Mouse (Mus musculus) lung, embryonic 14.5 days (tissue): ENCODE results near the gene Akap7. TPM values are rescaled to one million over a fixed set of nuclear protein-coding genes. Genes with fewer than 3 reads are reported as not detected.
A peak's percentile ranks its signal among the peaks of the same experiment; 100 is the strongest.

Experiments
- ATAC-seq: fragments of 200-750 bp; cut with Nextera tagmentation; 2 replicates; pipeline ENCODE4 v1.8.0; 2017; ENCODE audit warnings: mild to moderate bottlenecking, moderate TSS enrichment, moderate library complexity; ENCODE audit not compliant: insufficient read depth
- DNase-seq: peaks from one replicate; pipeline ENCODE4 v3.0.0-alpha.2; 2015
- H3K27ac ChIP-seq: fragments of 300-500 bp; sonication (generic); 2 replicates; pipeline ENCODE4 v1.5.1; 2014; ENCODE audit warnings: low read depth, mild to moderate bottlenecking, moderate library complexity
- H3K27me3 ChIP-seq: fragments of 300-500 bp; sonication (generic); 2 replicates; pipeline ENCODE4 v1.6.1; 2014; ENCODE audit warnings: low read length, control low read depth; ENCODE audit not compliant: insufficient read depth
- H3K36me3 ChIP-seq: fragments of 300-500 bp; sonication (generic); 2 replicates; pipeline ENCODE4 v1.6.1; 2014; ENCODE audit warnings: control low read depth; ENCODE audit not compliant: insufficient read depth
- H3K4me1 ChIP-seq: fragments of 300-500 bp; sonication (generic); 2 replicates; pipeline ENCODE4 v1.6.1; 2014; ENCODE audit warnings: antibody characterized with exemption, control low read depth; ENCODE audit not compliant: insufficient read depth
- H3K4me2 ChIP-seq: fragments of 300-500 bp; sonication (generic); 2 replicates; pipeline ENCODE4 v1.6.1; 2014; ENCODE audit warnings: mild to moderate bottlenecking
- H3K4me3 ChIP-seq: fragments of 300-500 bp; sonication (generic); 2 replicates; pipeline ENCODE4 v1.5.1; 2014; ENCODE audit warnings: low read depth, low read length
- H3K9ac ChIP-seq: fragments of 300-500 bp; sonication (generic); 2 replicates; pipeline ENCODE4 v1.6.1; 2014
- H3K9me3 ChIP-seq: fragments of 300-500 bp; sonication (generic); 2 replicates; pipeline ENCODE4 v1.6.1; 2016; ENCODE audit warnings: low read depth, low read length, control low read depth
- CTCF ChIP-seq: IDR thresholded peaks from 2 replicates; pipeline ENCODE4 v1.5.1; 2016; ENCODE audit warnings: antibody characterized with exemption, low read depth
- WGBS: fragments of 180-500 bp; shearing (Covaris S2); extraction: QIAGEN DNeasy Blood & Tissue Kit; methylation state at CpG from one replicate; pipeline ENCODE4 v1.1.7; 2014; 5-methylcytosine and 5-hydroxymethylcytosine counted together
- polyA plus RNA-seq: library from polyadenylated mRNA; unstranded; fragments of >200 nt; fragmentation: Nextera tagmentation; extraction: Ambion mirVana; gene quantifications from 2 replicates; pipeline ENCODE4 v1.2.1, GENCODE M21; 2014

Akap7 gene
- polyA plus RNA-seq, 1 experiment from 2014 or later: 27.7 TPM

- Histone ChIP-seq H3K4me2 (no peak overlapping the region), H3K27ac (no peak overlapping the region), H3K4me3 (no peak overlapping the region), H3K36me3 (no peaks in the 10 kb centered on the region), H3K27me3 (no peaks in the 10 kb centered on the region), H3K9me3 (no peaks in the 10 kb centered on the region), H3K9ac (no peak overlapping the region), H3K4me1 (0 out of 2 replicates have a peak, but pooled peaks cover 5% of the 10 kb centered on the region)
- no peak for TF ChIP-seq CTCF
- no peak for DNase-seq
- WGBS: 82% methylated on average over 7 of the region's 7 CpGs
- no peak for ATAC-seq
These were observed 22.4 kb upstream of the Akap7 start for GRCm38 (mm10) chr10:25330094-25330493.

DNA sequence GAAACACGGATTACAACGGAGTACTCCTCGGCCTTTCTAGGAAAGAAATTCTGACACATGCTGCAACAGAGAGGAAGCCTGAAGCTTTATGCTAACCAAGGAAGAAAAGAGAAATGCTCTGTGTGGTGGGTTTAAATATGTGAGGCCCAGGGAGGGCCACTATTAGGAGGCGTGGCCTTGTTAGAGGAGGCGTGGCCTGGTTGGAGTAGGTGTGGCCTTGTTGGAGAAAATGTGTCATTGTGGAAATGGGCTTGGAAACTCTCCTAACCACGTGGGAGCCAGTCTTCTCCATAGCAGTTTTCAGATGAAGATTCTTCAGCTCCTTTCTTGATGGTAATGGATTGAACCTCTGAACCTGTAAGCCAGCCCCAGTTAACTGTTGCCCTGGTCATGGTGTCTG lies 19.8 kb upstream of the Akap7 start:
- H3K27ac ChIP-seq: no peak overlapping the region
- no peaks in the 10 kb centered on the region for H3K27me3 ChIP-seq
- DNase-seq (no peak), ATAC-seq (no peak)
- no peaks in the 10 kb centered on the region for H3K36me3 ChIP-seq
- H3K4me1 ChIP-seq: 0 out of 2 replicates have a peak, but pooled peaks cover 5% of the 10 kb centered on the region
- 77% methylated on average over 6 of the region's 6 CpGs for WGBS
- H3K9ac ChIP-seq: no peak overlapping the region
- no peak for TF ChIP-seq CTCF
- no peaks in the 10 kb centered on the region for H3K9me3 ChIP-seq
- no peak overlapping the region for H3K4me2 ChIP-seq
- no peak overlapping the region for H3K4me3 ChIP-seq

GRCm38 (mm10) chr10:25325690-25326089 lies 18.0 kb upstream of the Akap7 start:
- no peak overlapping the region for H3K27ac ChIP-seq
- H3K4me1 ChIP-seq: no peaks in the 10 kb centered on the region
- ATAC-seq (no peak), DNase-seq (peak; percentile 75)
- no peaks in the 10 kb centered on the region for H3K36me3 ChIP-seq
- H3K27me3 ChIP-seq: no peaks in the 10 kb centered on the region
- WGBS: 41% methylated on average over 4 of the region's 4 CpGs
- TF ChIP-seq CTCF: no peak
- H3K4me2 ChIP-seq: no peak overlapping the region
- no peak overlapping the region for H3K4me3 ChIP-seq
- no peak overlapping the region for H3K9ac ChIP-seq
- H3K9me3 ChIP-seq: no peaks in the 10 kb centered on the region

DNA sequence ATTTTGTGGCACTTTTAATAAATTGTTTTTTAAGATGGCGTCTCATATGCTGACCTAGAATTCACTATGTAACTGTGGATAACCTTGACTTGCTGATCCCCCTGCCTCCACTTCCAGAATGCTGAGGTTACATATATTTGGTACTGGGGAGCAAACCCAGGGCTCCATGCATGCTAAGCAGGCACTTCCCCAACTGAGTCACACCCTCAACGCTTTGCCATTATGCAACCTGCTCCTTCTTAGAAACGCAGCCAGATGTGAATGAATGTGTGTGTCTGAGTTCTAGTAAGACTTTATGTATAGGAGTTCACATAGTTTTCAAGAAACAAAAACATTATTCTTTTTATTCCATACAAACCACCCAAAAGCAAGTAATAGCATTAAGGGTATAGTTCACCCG lies 13.5 kb upstream of the Akap7 start:
- TF ChIP-seq CTCF: no peak
- Histone ChIP-seq H3K4me2 (no peak overlapping the region), H3K4me3 (no peak overlapping the region), H3K4me1 (no peaks in the 10 kb centered on the region), H3K9me3 (no peaks in the 10 kb centered on the region), H3K36me3 (no peaks in the 10 kb centered on the region), H3K27ac (no peak overlapping the region), H3K9ac (no peak overlapping the region), H3K27me3 (no peaks in the 10 kb centered on the region)
- 81% methylated on average over 4 of the region's 4 CpGs for WGBS
- ATAC-seq: no peak
- DNase-seq: no peak

DNA sequence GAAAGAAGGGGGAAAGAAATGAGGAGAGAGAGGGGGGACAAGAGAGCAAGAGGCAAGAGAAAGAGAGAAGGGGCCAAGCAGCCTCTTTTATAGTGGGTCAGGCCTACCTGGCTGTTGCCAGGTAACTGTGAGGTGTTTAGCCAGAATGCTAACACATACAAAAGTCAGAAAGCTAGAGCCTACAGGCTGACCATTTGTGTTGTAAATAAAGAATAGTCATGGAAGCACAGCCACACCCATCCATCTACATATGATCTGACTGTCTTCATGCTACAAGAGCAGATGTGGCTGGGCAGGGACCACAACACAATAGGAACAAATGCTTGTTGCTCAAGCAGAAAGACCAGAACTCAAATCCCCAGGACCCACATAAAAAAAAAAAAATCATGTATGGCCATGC lies 11.9 kb upstream of the Akap7 start:
- DNase-seq (no peak), ATAC-seq (no peak)
- H3K27me3 ChIP-seq: no peaks in the 10 kb centered on the region

DNA sequence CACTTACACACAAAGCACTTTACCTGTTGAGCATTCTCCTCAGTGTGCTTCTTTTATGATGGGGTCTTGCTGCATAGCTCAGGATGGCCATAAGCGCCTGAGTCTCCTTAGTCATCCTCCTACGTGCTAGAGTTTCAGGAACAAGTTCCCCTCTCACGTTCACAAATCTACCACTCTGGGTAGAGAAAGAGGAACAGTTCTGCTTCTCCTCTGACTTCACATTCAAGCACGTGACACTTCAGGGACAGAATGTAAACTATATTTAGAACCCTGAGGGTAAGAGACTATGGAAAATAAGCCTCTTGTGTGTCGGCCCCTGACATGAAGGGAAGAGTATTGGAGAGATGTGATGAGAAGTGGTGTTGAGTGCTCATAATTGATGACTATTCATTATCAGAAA lies 10.7 kb upstream of the Akap7 start:
- Histone ChIP-seq H3K4me1 (no peaks in the 10 kb centered on the region), H3K9me3 (no peaks in the 10 kb centered on the region), H3K36me3 (no peaks in the 10 kb centered on the region), H3K4me3 (no peak overlapping the region), H3K27ac (no peak overlapping the region), H3K9ac (no peak overlapping the region), H3K4me2 (no peak overlapping the region), H3K27me3 (no peaks in the 10 kb centered on the region)
- WGBS: 58% methylated on average over 5 of the region's 5 CpGs
- no peak for TF ChIP-seq CTCF
- DNase-seq (no peak), ATAC-seq (no peak)

More for the DNA sequence above, 11.9 kb upstream of the Akap7 start:
- no peak for TF ChIP-seq CTCF
- H3K9ac ChIP-seq: no peak overlapping the region
- H3K4me1 ChIP-seq: no peaks in the 10 kb centered on the region
- H3K4me2 ChIP-seq: no peak overlapping the region
- no peaks in the 10 kb centered on the region for H3K9me3 ChIP-seq
- H3K4me3 ChIP-seq: no peak overlapping the region
- no peak overlapping the region for H3K27ac ChIP-seq
- no peaks in the 10 kb centered on the region for H3K36me3 ChIP-seq

DNA sequence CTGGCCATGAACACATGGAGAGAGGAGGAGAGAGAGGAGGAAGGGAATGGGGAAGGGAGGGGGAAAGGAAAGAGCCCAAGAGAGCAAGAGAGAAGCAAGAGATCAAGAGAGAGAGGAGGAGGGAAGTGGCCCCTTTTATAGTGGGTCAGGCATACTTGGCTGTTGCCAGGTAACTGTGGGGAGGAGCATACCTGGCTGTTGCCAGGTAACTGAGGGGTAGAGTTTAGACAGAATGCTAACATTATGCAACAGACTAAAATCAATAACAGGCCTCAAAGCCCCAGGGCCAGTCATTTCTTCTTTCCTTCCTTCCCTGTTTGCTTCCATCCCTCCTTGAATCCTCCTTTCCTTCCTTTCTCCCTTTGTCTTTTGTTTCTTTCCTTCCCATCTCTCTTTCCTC lies 10.0 kb upstream of the Akap7 start:
- TF ChIP-seq CTCF: no peak
- ATAC-seq (peak; percentile 35; the same call in 1 of the 2 replicates), DNase-seq (peak; percentile 35)
- no peaks in the 10 kb centered on the region for H3K27me3 ChIP-seq
- H3K4me3 ChIP-seq: no peak overlapping the region
- no peak overlapping the region for H3K27ac ChIP-seq
- H3K9ac ChIP-seq: no peak overlapping the region
- no peaks in the 10 kb centered on the region for H3K36me3 ChIP-seq
- H3K9me3 ChIP-seq: no peaks in the 10 kb centered on the region
- H3K4me1 ChIP-seq: no peaks in the 10 kb centered on the region
- H3K4me2 ChIP-seq: no peak overlapping the region

DNA sequence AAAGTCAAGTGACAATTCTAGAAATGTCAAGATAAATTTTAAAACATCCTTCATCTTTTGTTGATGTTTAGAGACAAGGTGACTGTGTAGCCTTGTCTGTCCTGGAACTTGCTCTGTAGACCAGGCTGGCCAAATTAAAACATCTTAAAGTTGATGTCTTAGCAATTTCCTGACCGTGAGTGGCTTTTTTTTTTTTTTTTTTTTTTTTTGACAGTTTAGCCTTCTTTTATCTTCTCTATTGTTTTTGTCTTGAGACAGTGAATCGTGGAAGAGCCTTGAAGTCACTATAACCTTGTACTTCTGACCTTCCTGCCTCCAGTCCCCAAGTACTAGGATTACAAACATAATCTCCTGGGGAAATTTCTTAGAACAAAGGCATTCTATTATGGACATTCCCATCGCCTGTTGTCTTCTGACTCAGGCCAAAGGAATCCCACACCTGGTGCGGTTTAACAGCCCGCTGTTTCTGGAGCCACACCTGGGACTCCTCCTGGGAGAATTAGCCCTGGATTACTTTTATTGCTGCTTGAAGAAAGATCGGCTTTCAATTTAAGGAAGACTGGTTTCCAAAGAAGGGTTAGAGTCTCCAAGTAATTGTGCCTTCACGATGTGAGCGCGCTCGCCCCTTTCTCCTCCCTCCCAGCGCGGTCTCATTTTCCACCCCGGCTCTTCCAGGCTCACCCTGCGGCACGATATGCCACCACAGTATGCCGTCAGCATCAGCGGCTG lies 6.3 kb upstream of the Akap7 start:
- Histone ChIP-seq H3K27ac (no peak overlapping the region), H3K9ac (0 out of 2 replicates have a peak overlapping the region, but pooled peaks have one; percentile 3), H3K4me2 (peak overlapping the region; percentile 29), H3K4me3 (no peak overlapping the region), H3K4me1 (no peaks in the 10 kb centered on the region), H3K9me3 (no peaks in the 10 kb centered on the region), H3K36me3 (no peaks in the 10 kb centered on the region), H3K27me3 (no peaks in the 10 kb centered on the region)
- WGBS: 17% methylated on average over 17 of the region's 17 CpGs
- ATAC-seq: no peak
- no peak for DNase-seq
- no peak for TF ChIP-seq CTCF
